ENCODE assay signal across 17 mouse cellular contexts in genomic region chr8:125775031-125775430, GRCm38 (mm10).
"Had no signal": no experiment of that assay in that cellular context is flagged by ENCODE, and none has a peak within 500 bp of the region (broad histone marks: within the 10 kb centered on the region; RNA-seq: fewer than 3 reads in every experiment).

No protein-coding gene starts in this region.

- H3K27ac ChIP-seq: neural tube, embryonic 12.5 days; neural tube, embryonic 13.5 days; neural tube, embryonic 15.5 days; stomach, embryonic 15.5 days; stomach, postnatal 0 days had no signal

- H3K36me3 ChIP-seq: neural tube, embryonic 12.5 days; stomach, embryonic 15.5 days had no signal

- H3K4me2 ChIP-seq: neural tube, embryonic 12.5 days; neural tube, embryonic 13.5 days; neural tube, embryonic 15.5 days; stomach, embryonic 15.5 days had no signal

- H3K9me3 ChIP-seq: neural tube, embryonic 12.5 days; neural tube, embryonic 13.5 days; neural tube, embryonic 15.5 days; stomach, embryonic 15.5 days had no signal

- DNase-seq: retina, postnatal 1 day; right cerebral cortex, adult 18-20 months; right cerebral cortex, postnatal 14 days; right cerebral cortex, postnatal 25 days; right cerebral cortex, postnatal 4 days; spleen, adult 18-20 months; thymus, adult 18-20 months; thymus, adult 2 months; thymus, postnatal 14 days; thymus, postnatal 25 days; thymus, postnatal 36 days; thymus, postnatal 4 days had no signal

- H3K4me3 ChIP-seq: neural tube, embryonic 12.5 days; neural tube, embryonic 13.5 days; neural tube, embryonic 15.5 days; stomach, embryonic 15.5 days had no signal

- H3K9ac ChIP-seq: neural tube, embryonic 12.5 days; neural tube, embryonic 13.5 days; neural tube, embryonic 15.5 days; stomach, embryonic 15.5 days had no signal

- H3K27me3 ChIP-seq: neural tube, embryonic 12.5 days; neural tube, embryonic 13.5 days; neural tube, embryonic 15.5 days; stomach, embryonic 15.5 days had no signal

- H3K4me1 ChIP-seq: neural tube, embryonic 12.5 days; neural tube, embryonic 13.5 days; neural tube, embryonic 15.5 days; stomach, embryonic 15.5 days had no signal
